Mouse (Mus musculus) embryo, embryonic 9.5 days (tissue): ENCODE measurements around the gene Rapgef2.
"Not testable (repeated sequence)": the region's sequence is repeated elsewhere in the genome, so short reads cannot be mapped to it uniquely, and the experiment has no call there.

ENCODE experiments used
- DNase-seq: peaks from one replicate; pipeline ENCODE4 v3.0.0-alpha.2; 2017; ENCODE audit errors: extremely low spot score

Gene Rapgef2

GRCm38 (mm10) chr3:79203178-79203577, 83.1 kb downstream of the Rapgef2 start:
- no peak for DNase-seq

- DNase-seq: peak; percentile 71
Observed at GRCm38 (mm10) chr3:79202275-79203153, 83.8 kb downstream of the Rapgef2 start.

DNA sequence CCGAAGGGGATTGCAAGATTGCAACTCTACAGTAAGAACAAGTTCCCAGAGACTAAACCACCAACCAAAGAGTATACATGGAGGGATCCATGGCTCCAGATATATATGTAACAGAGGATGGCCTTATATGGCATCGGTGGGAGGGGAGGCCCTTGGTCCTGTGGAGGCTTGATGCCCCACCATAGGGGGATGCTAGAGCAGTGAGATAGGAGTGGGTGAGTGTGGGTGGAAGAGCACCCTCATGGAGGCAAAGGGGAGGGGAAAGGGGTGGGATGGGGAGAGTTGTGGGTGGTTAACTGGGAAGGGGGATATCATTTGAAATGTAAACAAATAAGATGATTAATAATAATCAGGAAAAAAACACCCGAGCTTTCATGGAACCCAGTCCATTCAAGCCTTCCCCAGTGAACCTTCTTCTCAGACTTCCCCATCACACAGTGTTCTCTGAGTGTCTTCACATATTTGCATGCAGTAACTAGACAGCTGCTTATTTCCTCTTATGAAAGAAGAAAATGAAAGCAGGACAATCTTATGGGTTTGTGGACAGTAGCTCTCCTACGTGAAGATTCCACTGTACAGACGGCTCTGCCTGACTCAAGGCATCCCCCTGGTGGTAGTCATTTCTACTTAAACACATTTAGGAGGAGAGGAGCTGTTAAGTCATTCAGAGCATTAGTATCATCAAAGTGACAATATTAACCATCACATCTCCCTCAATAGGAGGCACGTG, 89.4 kb downstream of the Rapgef2 start:
- no peak for DNase-seq

DNA sequence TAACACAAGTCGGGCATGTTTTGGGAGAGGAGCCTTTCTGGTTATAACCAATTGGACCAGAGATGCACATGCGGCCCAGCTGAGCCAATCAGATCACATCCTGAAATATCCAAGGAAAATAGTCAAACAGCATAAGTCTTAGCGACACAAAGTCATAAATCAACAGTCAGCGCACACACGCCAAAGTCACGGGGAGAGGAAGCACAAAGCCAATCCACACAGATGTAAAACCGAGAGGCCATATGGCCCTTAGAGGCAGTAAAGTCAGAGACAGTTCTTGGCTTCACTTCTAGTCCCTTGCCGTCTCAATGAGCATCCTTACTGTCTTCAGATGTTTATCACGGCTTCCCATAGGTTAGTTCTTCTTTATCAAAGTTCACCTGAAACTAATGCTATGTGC, 91.0 kb downstream of the Rapgef2 start:
- no peak for DNase-seq

- no peak for DNase-seq
Observed at GRCm38 (mm10) chr3:79194111-79194793, 92.1 kb downstream of the Rapgef2 start.

GRCm38 (mm10) chr3:79193001-79193400, 93.3 kb downstream of the Rapgef2 start:
- DNase-seq: no peak

DNA sequence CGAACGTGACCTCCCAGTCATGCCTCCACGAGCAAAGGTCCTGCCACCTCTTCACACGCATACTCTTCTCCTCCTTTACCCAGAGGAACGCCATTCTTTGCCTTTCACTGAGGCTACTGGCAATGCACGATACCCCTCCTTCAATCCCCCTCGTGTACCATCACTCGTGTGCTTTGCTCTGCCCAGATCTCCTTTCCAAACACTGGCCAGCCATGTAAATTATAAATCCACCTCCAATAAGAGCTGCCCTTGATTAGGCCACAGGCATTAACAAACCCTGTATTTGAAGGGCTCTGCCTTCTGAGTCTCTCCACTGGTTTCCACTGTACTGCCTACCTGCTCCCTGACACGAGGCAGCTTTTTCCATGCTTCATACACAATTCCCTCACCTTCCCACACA, 94.3 kb downstream of the Rapgef2 start:
- no peak for DNase-seq

DNA sequence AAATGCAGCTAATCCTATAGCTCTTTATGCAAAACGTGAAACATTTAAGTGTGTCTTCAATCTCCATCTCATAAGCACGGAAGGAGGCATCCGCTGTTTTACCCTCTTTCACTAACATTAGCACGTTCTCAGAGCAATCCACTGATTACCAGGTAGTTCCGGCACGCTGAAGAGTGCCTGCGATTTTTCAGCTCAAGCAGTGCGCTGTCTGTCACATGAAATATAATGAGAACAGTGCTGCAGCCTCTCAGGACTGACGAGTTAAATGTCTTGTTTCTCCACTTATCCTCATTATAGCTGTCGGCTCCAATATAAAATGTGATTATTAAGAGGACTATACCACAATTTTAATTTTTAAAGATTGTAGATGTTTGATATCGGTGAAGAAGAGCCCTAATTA, 94.8 kb downstream of the Rapgef2 start:
- DNase-seq: no peak

DNA sequence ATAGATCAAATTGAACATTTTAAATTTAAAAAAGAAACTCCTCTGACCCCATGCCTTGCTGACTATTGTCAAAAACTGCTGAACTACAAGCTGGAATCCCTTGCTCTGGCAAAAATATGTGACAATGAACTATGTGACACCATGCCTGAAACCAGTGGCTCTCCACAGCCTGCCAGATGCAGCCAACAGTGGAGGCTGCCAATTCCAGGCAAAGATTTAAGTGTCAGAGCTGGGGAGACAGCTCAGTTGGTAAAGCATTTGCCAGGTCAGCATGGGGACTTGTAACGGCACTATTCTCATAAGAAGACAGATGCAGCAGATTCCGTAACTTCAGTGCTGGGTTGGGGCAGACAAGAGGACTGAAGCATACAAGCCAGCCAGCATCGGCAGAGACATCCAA, 95.9 kb downstream of the Rapgef2 start:
- DNase-seq: no peak

GRCm38 (mm10) chr3:79187912-79188311, 98.4 kb downstream of the Rapgef2 start:
- DNase-seq: no peak

DNA sequence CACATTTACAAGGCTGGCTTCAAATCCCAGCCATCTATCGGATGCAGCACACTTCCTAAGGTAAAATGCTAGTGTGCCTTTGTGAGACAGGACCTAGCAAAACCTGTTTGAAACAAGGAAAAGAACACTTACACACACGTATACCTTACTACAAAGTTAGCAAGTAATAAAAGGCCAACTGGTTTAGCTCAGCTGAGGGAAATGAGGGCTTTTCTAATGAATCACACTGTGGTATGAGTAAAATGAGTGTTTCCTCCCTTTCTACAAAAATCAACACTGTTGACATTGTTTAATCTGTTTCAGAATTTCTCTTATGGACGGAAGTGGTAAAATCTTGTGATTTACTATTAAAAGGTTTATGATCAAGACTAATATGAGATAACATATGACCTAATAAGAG, 104.0 kb downstream of the Rapgef2 start:
- DNase-seq: no peak

GRCm38 (mm10) chr3:79181248-79181991, 104.9 kb downstream of the Rapgef2 start:
- no peak for DNase-seq

DNA sequence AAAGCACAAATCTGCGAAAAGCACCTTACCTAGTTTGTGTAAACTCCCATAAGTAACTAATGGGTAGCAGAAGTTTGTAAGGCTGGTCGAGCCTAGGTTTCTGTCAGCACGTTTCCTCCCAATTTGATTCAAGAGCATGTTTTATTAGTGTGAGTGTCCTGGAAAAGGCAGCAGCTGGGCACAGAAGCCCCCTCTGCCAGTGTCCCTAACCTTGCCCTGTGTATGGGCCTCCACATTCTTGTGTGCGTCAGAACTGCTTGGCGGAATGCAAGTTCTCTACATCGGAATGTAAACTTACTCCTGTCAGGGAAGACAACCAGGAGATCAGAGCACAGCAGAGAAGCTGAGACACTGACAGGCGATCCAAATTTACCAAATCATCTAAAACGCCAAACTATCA, 106.2 kb downstream of the Rapgef2 start:
- peak; percentile 25 for DNase-seq

GRCm38 (mm10) chr3:79179499-79180053, 106.7 kb downstream of the Rapgef2 start:
- no peak for DNase-seq

DNA sequence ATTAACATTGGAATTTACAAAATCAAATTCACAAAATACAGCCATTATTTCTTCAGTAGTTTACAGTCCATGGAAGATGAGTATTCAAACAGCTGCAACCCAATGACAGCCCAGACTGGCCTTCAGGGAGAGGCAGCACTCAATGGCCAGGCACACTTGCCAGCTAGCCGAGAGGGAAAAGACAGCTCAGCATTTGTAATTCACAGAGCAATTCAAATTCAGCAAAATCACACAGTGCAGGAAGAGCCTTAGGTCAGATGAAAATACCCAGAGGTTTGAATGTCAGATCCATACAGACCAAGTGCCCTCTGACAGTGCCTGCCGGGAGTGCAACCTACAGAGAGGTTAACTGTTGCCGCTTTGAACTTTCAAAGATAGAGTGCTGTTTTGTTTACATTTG, 107.6 kb downstream of the Rapgef2 start:
- DNase-seq: no peak

- DNase-seq: no peak
Observed at GRCm38 (mm10) chr3:79178070-79178469, 108.2 kb downstream of the Rapgef2 start.

DNA sequence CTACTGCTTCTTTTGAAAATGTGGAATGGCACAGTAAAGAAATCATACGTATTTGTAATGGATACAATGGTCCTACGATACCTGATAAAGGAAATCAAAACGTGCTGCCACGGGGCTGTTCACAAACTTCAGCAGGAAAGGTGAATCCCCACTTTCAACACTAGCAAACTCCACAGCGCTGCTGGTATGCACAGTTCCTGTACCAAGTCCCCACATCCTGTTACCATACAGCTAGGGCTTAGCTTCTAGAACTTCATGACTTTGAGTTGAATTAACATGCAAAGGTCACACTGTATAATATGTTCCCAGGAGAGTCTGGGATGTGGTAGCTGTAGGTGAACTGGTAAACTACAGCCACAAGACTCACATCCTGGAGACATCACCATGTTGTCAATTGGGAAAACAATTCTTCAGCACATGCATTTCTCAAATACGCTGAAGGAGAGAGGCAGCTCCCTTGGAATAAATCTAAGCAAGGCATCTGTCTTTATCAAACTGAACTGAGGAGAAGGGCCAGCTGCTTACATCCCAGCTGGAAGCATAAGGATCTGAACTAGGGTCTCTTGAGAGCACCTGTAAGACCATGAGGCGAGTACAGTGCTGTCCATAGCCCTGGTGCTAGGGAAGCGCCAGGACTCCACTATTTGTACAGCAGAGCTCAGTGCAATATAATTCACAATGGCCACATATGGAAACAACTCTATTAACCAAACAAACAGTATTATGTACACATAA, 109.0 kb downstream of the Rapgef2 start:
- no peak for DNase-seq

DNA sequence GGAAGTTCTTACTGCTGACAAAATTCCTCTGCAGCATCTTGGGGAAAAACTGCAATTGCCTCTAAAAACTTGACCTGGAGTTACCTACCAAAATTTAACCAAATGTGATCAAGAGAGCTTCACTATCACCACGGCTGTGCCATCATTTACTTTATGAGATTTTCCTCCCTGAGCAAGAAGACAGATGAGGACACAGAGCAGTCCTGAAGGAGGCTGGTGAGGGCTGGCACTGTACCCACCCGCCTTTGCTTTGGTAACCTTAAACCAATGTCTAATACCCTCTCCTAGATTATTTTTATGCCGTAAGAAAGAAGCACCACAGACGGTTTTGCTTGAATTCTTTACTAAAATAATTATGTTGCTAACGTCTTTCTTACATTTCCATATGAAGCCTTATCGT, 112.1 kb downstream of the Rapgef2 start:
- no peak for DNase-seq

DNA sequence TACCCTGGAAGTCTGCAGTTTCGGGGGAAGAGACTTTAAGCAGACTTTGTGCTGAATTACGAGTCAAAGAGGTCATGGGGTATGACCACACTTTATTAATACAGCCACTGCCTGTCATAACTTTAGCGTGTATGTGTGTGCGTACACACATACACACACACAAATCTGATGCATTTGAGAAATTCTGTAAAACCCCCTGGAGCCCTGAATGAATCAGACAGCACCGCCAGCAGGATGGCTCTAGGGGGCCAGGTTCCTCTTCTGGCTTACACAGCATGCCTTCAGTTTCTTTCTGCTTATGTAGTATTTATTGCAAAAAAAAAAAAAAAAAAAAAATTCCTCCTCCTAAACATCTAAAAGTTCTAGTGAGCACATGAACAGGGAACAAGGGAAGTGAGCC, 113.0 kb downstream of the Rapgef2 start:
- DNase-seq: no peak

- not testable (repeated sequence) for DNase-seq
Observed at GRCm38 (mm10) chr3:79171146-79171545, 115.2 kb downstream of the Rapgef2 start.
